Mouse (Mus musculus): ENCODE measurements around the gene Aspscr1.

The Aspscr1 gene

DNA sequence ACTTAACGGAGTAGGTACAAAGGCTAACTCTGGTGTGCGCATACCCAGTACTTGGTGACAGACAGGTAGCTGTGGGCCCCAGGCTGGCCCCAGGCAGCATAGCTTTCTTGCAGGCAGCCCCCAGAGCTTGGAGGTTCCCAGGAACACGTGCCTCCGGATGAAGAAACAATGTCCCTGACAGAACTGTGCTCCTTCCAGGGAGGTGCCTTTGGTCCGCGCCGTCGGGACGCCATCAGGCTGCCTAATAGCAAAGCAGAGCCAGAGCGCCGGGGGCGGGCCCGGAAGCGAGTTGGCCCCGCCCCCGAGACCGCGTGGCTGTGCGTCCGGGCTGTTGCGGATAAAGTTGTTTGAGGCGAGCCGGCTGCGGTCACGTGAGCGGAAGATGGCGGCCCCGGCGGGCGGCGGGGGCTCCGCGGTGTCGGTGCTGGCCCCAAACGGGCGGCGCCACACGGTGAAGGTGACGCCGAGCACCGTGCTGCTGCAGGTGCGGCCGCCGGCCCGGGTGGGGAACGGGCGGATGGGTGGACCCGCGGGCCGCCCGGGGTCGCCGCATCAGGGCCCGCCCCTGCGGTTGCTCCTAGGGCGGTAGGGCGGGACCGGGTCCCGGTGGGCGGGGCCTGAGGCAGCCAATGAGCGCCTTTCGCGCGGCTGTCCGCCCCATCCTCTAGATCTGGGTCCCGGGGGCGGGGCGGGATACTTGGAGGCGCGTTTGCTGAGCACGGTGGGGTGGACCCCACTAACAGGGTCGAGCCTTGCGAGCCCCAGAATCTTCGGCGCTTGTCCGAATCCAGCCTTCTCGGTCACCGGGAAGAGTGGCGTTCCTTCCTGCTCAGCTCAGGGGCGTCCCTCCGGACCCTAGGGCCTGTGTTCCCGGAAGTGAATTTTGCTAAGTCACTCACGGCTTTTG, at the start of gene Aspscr1:
Aspscr1 (plus strand) TSS at position 287 of the 907 bp plus-strand sequence.
- peak; percentile 96 for DNase-seq (ENCODE audit: low read depth)

DNA sequence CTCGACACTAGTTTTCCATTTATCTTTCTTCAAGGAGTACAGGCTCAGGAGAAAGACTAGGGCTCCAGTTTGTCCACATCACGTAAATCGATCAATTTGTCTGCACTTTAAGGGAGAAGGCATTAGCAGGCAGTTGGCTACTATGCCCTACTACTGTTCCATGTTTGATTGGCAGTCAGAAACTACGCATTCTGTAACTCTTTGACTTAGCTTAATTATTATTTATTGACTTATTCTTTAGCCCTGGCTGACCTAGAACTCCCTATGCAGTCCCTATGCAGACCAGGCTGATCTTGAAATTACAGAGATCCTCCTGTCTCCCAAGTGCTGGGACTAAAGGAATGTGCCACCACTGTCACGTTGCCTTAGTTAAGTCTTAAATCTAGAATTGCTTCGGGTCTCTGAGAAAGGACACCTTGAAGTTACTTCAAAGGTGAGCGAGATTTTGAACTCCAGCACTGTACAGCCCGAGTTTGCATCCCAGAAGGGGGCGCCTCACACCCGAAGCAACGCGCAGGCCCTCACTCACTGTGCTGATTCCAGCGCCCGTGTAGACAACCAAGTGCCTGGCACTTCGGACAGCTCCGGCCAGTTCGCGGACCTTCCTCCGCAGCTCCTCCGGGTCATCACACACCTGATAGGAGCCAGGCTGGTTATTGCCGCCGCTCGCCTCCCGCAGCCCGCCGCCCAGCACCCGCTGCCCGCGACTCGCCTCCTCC, 48.7 kb upstream of the Aspscr1 start:
- DNase-seq (ENCODE audit: low read depth) = peak; percentile 82

DNA sequence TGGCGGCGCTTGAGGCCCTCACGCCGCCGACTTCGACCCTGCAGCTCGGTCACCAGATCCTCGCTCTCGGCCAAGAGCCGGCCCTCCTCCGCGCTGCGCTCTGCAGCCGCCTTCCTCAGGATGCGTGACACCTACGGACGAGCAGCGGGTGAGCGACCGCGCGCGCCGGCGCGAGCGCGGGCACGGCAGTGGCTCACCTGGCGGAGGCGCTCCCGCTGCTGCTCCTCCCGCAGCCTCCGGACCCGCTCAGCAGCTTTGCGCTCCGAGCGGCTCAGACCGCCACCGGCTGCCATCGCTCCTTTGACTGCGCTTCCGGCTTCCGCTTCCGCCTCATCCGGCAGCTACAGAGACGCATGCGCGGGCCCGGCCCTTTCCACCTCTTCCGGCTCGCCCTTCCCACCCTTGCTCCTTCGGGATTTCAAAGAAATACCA, 48.1 kb upstream of the Aspscr1 start:
- peak; percentile 79 for DNase-seq (ENCODE audit: low read depth)

DNA sequence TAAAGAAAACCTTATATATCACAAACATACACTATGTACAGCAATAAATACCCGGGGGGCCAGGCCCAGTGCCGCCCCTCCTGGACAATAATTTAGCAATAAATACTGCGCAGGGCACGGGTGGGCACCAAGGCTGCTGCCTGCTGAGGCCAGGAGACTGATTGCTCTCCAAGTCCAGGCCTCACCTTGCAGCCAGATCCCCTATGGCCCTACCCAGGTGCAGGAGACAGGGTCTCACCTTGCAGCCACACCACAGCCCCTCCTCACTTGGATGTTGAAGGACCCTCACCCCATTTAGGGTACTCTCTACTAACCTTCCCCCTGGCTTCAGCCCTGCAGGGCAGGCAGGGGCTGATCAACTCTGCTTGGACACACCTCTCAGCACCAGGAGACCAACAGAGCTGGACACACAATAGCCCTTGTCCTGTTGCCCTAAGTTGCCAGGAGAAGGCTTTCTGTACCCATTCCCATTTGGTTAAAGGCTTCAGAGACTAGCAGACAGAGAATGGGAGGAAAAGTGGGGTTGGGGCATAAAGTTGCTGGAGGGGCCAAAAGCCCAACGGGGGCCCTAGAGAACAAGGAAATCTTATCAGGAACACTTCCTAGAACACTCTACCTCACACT, 47.5 kb upstream of the Aspscr1 start, which contains the start of gene Sirt7:
Sirt7 (minus strand) TSS at position 89 of the 624 bp plus-strand sequence.
- no peak for DNase-seq (ENCODE audit: low read depth)

DNA sequence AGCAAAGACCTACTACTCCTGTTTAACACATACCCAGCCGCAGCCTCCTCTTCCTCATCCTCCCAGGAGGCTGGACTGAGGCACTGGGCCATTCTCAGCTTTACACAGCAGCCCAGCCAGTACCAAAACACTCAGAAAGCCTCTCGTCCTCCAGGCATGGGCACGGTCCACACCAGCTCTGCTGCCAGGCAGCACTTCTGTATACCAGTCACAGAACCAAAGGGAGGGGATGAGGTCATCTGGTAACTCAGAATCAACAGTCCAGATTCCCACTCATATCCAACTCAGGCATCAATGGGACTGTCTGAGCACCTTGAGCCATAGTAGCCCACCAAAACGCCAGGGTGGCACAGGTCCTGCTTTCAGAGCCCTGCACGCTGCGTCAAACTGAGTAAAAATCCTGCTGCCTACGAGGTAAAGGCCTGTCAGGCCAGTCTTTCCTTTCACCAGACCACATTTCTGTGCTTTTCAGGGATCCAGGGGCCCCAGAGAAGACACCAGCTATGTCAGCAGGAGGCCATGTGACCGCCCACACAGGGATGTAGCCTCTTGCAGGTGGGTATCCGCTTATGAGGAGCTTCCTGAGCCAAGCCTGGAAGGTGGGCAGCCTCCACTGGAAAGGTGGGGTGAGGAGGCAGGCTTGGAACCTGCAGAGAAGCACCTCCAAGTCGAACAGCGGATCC, 45.8 kb upstream of the Aspscr1 start:
- no peak for DNase-seq (ENCODE audit: low read depth)

DNA sequence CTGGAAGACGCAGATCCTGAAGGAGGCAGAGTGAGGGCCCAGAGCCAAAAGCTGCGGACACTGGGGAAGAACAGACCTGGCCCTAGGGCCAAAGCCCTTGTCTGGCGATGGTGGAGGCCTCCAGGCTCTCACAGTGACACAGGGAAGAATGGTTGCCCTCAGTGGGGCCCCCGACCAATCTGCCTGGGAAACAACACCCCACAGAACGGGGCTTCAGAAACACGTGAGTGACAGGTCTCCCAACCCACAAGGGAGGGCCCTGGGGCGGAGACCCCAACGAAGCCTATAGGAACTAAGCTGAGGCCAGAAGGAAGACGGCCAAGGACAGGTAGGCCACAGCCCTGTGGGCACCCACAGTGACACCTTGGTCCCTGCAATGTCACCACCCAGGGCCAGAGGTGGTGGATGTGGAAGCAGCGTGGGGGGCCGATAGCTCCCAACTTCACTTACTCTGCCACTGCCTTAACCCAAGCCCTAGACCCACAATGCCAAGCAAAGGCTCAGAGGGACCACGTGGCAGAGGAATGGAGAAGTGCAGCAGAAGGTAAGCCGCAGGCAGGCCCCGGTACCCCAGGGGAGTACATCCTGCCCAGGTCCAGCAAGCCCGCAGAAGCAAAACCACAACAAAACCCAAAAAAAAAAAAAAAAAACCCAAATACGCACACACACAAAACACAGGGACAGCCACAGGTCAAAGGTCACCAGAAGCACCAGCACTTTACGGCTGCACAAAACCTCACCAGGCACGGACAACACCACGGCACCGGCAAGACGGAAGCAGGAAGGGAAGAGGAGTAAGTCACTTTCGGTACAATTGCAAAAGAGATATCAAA, 45.1 kb upstream of the Aspscr1 start:
- peak; percentile 94 for DNase-seq (ENCODE audit: low read depth)

DNA sequence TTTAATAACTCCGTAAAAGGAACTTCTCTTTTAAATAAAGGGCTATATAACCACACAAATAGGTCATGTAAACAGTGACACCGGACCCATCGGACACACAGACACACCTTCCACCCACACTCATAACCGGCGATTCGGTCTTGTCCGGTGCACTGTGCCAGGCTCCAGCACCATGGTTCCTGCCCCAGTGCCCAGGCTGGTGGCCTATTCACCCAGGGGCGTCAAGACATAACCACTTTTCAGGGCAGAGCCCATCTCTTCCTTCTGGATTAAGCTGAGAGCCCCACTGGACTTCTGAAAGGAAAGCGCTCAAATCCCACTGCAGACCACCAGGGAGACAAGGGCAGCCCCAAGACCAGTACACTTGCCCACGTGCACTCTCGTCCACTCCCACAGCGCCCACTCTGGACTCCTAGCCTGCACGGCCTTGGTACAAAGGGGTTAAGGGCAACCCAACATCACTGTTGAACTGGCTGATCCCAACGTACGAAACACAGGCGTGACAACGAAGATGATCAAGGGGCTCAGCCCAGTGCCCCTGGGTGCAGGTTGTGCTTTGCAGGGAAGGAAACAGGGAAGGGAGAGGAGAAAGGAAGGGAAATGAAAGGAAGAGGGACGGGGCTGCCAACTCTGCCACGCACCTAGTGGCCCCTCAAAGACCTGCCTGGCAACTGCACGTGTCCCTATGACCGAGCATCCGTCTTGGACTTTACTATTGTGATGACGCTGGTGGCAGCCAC, 44.0 kb upstream of the Aspscr1 start:
- no peak for DNase-seq (ENCODE audit: low read depth)

DNA sequence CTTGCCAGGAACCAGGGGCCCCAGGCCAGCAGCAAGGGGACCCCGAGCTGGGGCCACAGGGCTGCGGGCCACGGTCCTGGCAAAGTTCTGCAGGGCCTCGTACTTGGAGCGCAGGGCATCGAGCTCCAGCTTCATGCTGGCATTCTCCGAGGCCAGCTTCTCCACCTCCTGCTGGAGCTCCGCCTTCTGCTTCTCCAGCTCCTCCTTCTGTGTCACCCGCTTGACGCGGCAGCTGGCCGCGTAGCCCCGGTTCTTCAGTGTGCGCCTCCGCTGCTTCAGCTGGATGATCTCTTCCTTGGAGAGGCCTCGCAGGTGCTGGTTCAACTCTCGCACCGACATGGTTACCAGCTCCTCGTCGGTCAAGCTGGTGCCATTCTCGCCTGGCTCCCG, 43.4 kb upstream of the Aspscr1 start:
- peak; percentile 83 for DNase-seq (ENCODE audit: low read depth)

DNA sequence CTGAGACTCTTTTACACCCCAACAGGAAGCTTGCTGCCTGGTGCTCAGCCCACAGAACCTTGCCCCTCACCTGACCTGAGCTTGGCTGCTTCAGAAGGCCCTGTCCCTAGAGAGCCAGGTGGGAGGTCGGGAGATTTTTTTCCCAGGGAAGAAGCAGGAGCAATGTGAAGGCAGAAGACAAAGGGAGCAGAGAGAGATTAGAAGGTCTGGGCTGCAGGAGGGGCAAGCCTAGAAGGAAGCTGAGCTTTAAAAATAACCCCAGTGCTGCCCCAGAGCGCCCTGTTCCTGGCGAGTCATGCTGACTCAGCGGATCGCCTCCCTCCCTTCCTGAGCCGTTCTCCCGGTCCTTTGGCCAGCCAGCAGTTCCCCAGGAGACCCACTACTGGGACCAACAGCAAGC, 42.9 kb upstream of the Aspscr1 start:
- DNase-seq (ENCODE audit: low read depth) = peak; percentile 80

DNA sequence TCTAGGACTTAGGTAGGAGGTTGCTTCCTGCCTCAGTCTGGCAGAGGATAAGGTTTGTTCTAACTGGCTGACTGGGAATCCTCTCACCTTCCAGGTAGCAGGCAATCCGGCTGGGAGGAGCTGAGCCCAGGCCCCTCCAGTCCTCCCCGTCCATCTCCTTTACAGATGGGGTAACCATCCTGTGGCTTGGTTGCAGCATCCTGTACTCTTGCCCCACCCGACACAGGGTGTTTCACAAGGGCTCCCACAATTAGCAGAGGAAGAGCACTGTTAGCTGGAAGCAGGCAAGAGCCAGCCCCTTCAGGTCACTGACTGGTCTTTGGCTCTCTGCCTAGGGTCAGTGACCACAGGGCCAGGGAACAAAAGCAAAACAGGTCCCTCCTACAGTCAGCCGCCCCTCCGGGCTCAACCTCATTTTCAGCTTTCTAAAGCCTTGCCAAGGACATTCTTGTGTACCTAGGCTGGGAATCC, 42.3 kb upstream of the Aspscr1 start:
- DNase-seq (ENCODE audit: low read depth) = peak; percentile 97

DNA sequence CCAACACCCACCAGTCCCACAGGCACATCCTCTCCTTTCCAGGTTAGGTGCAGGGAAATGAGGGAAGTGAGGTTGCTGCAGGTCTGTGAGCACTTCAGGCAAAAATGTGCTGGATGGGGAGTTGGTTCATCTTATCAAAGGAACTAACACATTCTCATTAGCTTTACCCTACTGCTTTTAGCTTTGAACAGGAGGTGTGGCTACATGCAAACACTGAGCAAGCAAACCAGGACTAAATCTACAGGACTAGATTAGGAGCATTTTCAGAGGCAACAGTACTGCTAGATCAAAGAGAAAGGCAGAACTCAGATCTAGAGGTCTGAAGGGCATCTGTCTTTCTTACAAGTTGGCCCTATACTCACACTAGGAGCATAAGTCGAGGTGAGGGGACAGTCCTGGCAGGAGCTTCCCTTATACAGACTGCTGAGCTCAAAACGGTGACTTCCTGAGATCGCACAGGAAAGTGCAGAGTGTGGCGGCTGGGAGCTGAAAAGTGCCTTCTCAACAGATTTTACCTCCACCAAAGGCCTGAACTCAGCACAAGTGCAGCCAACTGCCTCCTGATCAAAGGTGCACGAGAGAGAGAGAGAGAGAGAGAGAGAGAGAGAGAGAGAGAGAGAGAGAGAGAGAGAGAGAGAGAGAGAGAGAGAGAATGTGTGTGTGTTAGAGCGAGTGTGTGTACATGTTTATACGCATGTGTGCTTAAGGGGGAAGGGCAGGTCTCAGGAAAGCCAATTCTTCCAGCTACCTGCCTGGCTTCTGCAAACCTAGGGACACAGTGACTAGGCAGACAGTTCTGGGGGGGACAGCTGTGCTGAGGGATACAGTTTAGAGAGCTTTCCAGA, 41.7 kb upstream of the Aspscr1 start:
- DNase-seq (ENCODE audit: low read depth) = peak; percentile 73

DNA sequence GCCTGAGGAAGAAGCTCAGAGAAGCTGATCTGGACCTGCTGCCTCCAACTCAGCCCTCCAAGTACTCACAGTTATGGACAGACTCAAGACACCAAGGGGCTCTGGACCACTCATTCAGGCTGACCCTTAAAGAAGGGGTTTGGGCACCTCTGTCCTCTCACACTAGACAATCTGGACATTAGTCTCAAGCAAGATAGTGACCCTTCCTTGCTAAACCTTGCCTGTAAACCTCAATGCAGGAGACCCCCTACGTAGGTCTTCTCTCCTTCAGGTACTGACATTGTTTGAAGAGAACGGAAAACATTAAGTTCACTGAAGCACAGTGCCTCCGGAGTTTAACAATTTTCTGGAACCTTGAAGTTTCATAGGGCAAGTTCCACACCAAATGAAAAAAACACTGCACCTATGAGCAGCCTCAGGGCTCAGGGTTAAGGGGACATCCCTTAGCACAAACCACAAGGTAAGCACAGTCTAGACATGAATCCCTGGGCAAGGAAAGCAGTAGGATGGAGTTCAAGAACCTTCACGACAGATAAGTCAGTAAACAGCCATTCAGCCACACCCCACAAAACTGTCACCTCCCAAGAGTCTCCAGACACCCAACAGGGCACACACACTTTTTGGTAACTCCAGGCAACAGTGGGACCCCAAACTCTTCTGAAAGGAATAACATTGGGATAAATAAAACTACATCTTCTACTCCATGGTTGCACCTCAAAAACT, 40.9 kb upstream of the Aspscr1 start:
- DNase-seq (ENCODE audit: low read depth) = no peak

DNA sequence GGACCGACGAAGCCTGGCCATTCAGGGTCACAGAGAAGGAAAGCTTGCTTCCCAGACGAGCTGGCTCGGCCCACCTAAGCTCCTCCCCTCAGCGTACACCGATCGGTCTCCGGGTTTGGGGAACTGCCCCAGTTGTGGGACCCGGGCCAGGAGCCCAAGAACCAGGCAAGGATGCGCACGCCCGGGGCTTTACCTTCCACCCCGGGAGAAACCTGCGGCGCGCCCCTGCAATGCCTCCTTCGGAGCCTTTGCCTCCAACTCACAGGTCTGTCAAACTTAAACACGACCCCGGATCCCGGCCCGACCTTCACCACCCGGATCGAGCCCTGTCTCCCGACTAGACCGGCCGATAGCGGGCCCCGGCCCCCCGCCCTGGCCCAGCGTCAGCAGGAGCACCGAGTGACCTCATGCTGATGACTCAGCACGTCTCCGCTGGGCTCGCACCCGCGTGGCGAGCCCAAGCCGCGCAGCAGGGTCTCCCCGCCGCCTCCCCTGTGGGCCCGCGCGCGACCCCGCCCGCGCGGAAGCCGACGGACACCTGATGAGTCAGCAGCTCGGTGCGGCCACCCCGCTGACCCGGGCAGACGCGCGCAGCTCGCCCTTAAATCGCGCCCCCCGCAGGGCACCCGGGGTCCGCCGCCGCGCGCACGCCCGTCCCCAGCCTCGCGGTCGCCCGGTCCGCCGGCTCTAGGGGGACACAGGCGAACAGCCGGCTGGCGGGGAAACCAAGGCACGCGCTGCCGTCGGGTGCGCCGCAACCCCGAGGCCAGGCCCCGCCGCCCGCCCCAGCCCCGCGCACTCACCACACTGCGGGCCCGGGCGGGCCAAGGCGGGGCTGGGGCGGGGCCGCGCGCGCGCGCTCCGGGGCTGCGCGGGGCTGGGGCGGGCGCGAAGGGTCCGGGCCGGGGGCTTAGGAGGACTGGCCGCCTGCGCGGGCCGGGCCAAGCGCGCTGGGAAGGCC, 39.9 kb upstream of the Aspscr1 start:
- DNase-seq (ENCODE audit: low read depth) = peak; percentile 86

DNA sequence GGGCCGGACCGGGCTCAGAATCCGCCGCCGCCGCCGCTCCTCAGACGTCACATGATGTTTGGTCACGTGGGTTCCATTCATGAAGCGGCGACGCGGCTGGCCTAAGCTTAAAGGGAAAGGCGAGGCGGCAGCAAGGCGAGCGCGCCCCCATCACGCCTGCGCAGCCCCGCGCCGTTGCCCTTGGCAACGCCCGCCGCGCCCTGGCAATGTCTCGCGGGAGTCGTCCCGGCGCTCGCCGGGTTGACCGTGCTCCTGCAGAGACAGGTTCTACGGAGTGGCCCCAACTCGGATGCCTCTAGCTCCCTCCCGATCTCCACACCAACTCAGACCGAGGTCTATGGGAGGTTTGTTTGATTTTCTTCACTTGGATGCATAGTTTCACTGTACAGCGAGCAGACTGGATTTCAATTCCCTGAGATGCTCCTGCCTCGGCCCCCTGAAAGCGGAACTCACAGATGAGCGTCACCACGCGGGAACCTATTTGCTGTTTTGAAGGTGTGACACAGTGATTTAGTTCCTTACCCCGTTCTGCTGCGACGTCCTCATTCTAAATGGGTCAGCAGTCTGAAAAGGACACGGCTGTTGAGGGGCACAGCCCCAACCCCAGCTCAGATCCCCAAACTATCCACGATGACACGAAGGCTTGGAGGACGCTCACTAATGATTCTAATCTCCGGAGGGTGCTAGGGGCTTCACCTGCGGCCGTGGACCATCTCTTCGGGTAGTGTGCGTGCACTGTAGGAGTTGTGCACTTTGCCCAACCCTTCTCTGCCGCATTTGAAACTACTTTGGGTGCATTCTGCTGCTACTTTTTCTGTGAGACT, 39.0 kb upstream of the Aspscr1 start, which contains the start of gene Mafg:
Mafg (minus strand) TSS at position 81 of the 824 bp plus-strand sequence.
- peak; percentile 97 for DNase-seq (ENCODE audit: low read depth)

DNA sequence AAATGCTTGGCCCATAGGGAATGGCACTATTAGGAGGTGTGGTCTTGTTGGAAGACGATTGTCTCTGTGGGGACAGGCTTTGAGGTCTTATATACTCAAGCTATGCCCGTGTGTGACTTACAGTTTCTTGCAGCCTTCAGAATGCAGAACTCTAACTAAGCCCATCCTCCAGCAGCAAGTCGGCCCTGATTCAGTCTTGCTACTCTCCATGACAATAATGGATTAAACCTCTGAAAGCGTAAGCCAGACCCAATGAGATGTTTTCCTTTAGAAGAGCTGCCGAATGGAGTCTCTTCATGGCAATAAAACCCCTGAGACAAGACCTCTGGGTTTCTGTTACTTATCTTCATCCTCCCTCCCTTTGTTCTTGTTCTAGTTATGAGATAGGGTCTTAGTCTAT, 38.0 kb upstream of the Aspscr1 start:
- DNase-seq (ENCODE audit: low read depth) = no peak

DNA sequence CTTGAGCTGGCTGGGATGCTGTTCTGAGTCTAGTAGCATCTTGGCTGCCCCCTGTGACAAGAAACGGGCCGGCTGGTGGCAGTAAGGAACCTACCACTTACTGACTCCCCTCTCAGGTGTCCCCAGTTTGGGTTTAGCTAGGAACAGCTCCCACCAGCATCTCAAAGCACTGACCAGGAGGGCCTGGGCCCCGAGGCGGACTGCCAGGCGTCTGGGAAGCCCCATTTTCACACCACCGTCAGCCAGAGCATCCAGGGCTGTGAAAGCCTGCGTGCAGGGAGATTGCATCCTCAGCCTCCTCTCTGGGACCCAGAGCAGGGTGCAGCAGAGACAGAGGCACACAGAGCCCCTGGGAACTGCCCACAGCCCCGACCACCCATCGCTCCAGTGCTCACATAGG, 31.5 kb upstream of the Aspscr1 start:
- no peak for DNase-seq (ENCODE audit: low read depth)

All from 416B (cell line).